ENCODE assay signal across 8 mouse cellular contexts in genomic region chrX:106603386-106603785, GRCm38 (mm10). TPM values are rescaled to one million over a fixed set of nuclear protein-coding genes. Genes with fewer than 3 reads are reported as not detected.
DNase-seq lines count a peak whose midpoint lies in the region; ATAC-seq lines count a peak whose summit lies in the region.

TSS of gene Cysltr1 (minus strand) at chrX:106603679.

- intact Hi-C loops in heart, postnatal 25 days (cut with DNase I) = no loop called here

- H3K4me3 ChIP-seq in hindbrain, embryonic 13.5 days = no peak within 1 kb of the TSS
- no peak within 1 kb of the TSS; the same call in 1 of the 2 replicates for H3K4me3 ChIP-seq in liver, embryonic 16.5 days (ENCODE audit: low read depth, low read length)

- no peaks in the 10 kb centered on the region for H3K9me3 ChIP-seq in hindbrain, embryonic 13.5 days
- no peaks in the 10 kb centered on the region for H3K9me3 ChIP-seq in liver, embryonic 16.5 days (replicated peaks; ENCODE audit: control insufficient read depth, low read length)

- no peak within 1 kb of the TSS for H3K27ac ChIP-seq in hindbrain, embryonic 13.5 days
- H3K27ac ChIP-seq in liver, embryonic 16.5 days (ENCODE audit: low read length) = no peak within 1 kb of the TSS

- H3K36me3 ChIP-seq in hindbrain, embryonic 13.5 days = no peaks in the 10 kb centered on the region
- no peaks in the 10 kb centered on the region for H3K36me3 ChIP-seq in liver, embryonic 16.5 days (ENCODE audit: control insufficient read depth, insufficient read depth)

- H3K9ac ChIP-seq in hindbrain, embryonic 13.5 days = no peak within 1 kb of the TSS
- no peak within 1 kb of the TSS for H3K9ac ChIP-seq in liver, embryonic 16.5 days (ENCODE audit: low read depth, low read length)

- 0 out of 2 replicates have a peak within 1 kb of the TSS, but pooled peaks have one; percentile 17 for H3K4me2 ChIP-seq in hindbrain, embryonic 13.5 days
- H3K4me2 ChIP-seq in liver, embryonic 16.5 days (ENCODE audit: low read depth, low read length) = 0 out of 2 replicates have a peak within 1 kb of the TSS, but pooled peaks have one; percentile 13

- no peaks in the 10 kb centered on the region for H3K4me1 ChIP-seq in hindbrain, embryonic 13.5 days (replicated peaks)
- H3K4me1 ChIP-seq in liver, embryonic 16.5 days (ENCODE audit: control insufficient read depth, low read depth, low read length) = no peaks in the 10 kb centered on the region

- H3K27me3 ChIP-seq in hindbrain, embryonic 13.5 days = peaks cover 6% of the 10 kb centered on the region; the same call in 1 of the 2 replicates
- H3K27me3 ChIP-seq in liver, embryonic 16.5 days (ENCODE audit: control insufficient read depth, insufficient read depth, low read depth, low read length) = no peaks in the 10 kb centered on the region

- no peak for ATAC-seq in hindbrain, embryonic 13.5 days (ENCODE audit: low FRiP score)
- ATAC-seq in liver, embryonic 16.5 days (ENCODE audit: low read depth) = no peak
- ATAC-seq in neutrophil, adult 5-6 weeks (ENCODE audit: extremely low read depth, insufficient number of reproducible peaks, low FRiP score, poor library complexity, severe bottlenecking) = 0 out of 2 replicates have a peak, but pooled peaks have one; percentile 41

- peak; percentile 94 for DNase-seq in heart, adult 11 months
- DNase-seq in heart, postnatal 25 days (ENCODE audit: low spot score) = no peak
- DNase-seq in embryo, embryonic 11 days = peak; percentile 10
- no peak for DNase-seq in cerebellum, adult 9-11 months
- no peak for DNase-seq in right cerebral cortex, postnatal 36 days (ENCODE audit: low spot score in 2 of 2)

- WGBS in hindbrain, embryonic 13.5 days = 38% methylated on average over 6 of the region's 6 CpGs
- 11% methylated on average over 6 of the region's 6 CpGs for WGBS in liver, embryonic 16.5 days (ENCODE audit: insufficient replicate concordance)

RNA-seq across cellular contexts. Expression of gene Cysltr1, which starts in this region (rescaled TPM):
- 1 to 10 TPM; 1.3 to 2.0 TPM for total RNA-seq in heart, postnatal 25 days (2021)
- 0.82 and 0.91 TPM in 2 replicates for polyA plus RNA-seq in hindbrain, embryonic 13.5 days (2015; fragmentation: Nextera tagmentation; extraction: Ambion mirVana)
- 0.89 and 1.4 TPM in 2 replicates for polyA plus RNA-seq in liver, embryonic 16.5 days (2015; fragmentation: Nextera tagmentation; extraction: Ambion mirVana)
- total RNA-seq in neutrophil, adult 5-6 weeks (2017) = 0.74 and 3.1 TPM in 2 replicates

Comparison
In these comparisons a context has a peak if more than half of its experiments do, and no peak if none do; other contexts are left out.
1. DNase-seq: peak in heart, adult 11 months (single experiment) and embryo, embryonic 11 days (single experiment); none in heart, postnatal 25 days (single experiment), cerebellum, adult 9-11 months (single experiment) and right cerebral cortex, postnatal 36 days (0 of 2).